Mouse (Mus musculus) forebrain, embryonic 13.5 days (tissue): ENCODE data around the gene Ppp2r5c. TPM values are rescaled to one million over a fixed set of nuclear protein-coding genes. Genes with fewer than 3 reads are reported as not detected.

Source experiments
- ATAC-seq: fragments of 200-750 bp; cut with Nextera tagmentation; 2 replicates; pipeline ENCODE4 v1.8.0; 2017
- H3K27ac ChIP-seq: fragments of 300-500 bp; sonication (generic); 2 replicates; pipeline ENCODE4 v1.5.1; 2015; ENCODE audit warnings: inconsistent platforms, mild to moderate bottlenecking, moderate library complexity
- H3K27me3 ChIP-seq: fragments of 300-500 bp; sonication (generic); 2 replicates; pipeline ENCODE4 v1.6.1; 2015; ENCODE audit warnings: mild to moderate bottlenecking, inconsistent platforms
- H3K36me3 ChIP-seq: fragments of 300-500 bp; sonication (generic); 2 replicates; pipeline ENCODE4 v1.6.1; 2015; ENCODE audit warnings: mild to moderate bottlenecking, inconsistent platforms; ENCODE audit not compliant: poor library complexity, severe bottlenecking
- H3K4me1 ChIP-seq: fragments of 300-500 bp; sonication (generic); 2 replicates; pipeline ENCODE4 v1.6.1; 2015; ENCODE audit warnings: inconsistent platforms
- H3K4me2 ChIP-seq: fragments of 300-500 bp; sonication (generic); 2 replicates; pipeline ENCODE4 v1.6.1; 2015; ENCODE audit warnings: inconsistent platforms, mild to moderate bottlenecking, moderate library complexity
- H3K4me3 ChIP-seq: fragments of 300-500 bp; sonication (generic); 2 replicates; pipeline ENCODE4 v1.5.1; 2015; ENCODE audit warnings: mild to moderate bottlenecking, inconsistent platforms
- H3K9ac ChIP-seq: fragments of 300-500 bp; sonication (generic); 2 replicates; pipeline ENCODE4 v1.6.1; 2015; ENCODE audit warnings: mild to moderate bottlenecking, inconsistent platforms
- H3K9me3 ChIP-seq: fragments of 300-500 bp; sonication (generic); replicated peaks from 2 replicates; pipeline ENCODE4 v1.6.1; 2016; ENCODE audit warnings: inconsistent platforms
- WGBS: fragments of 180-500 bp; shearing (Covaris S2); methylation state at CpG from one replicate; pipeline ENCODE4 v1.1.7; 2015; 5-methylcytosine and 5-hydroxymethylcytosine counted together
- polyA plus RNA-seq: library from polyadenylated mRNA; unstranded; fragments of >200 nt; fragmentation: Nextera tagmentation; extraction: Ambion mirVana; gene quantifications from 2 replicates; pipeline ENCODE4 v1.2.1, GENCODE M21; 2015

Ppp2r5c gene
- polyA plus RNA-seq, 1 experiment from 2014 or later, result 138 TPM

DNA sequence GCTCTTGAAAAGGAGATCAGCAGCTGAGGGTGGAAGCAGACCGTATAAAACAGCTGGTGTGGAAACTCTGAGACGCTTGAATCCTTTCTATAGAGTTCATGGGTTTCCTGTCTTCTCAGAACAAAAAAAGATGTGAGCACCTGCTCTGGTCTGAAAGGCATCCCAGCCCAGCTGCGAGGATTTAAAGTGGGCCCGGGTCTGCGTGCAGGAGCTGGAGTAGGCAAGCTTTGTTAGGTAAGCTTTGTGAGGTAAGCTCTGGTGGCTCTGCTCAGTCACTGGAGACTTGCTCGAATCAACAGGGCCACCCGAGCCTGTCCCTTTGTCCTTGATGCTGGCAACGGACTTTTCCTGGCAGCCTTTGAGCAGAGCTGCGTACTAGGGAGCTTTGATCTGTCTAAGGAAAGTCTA is 31.7 kb downstream of the Ppp2r5c start:
- H3K27ac ChIP-seq, result no peak overlapping the region
- no peak for ATAC-seq
- H3K4me2 ChIP-seq, result no peak overlapping the region
- no peaks in the 10 kb centered on the region for H3K9me3 ChIP-seq
- no peak overlapping the region for H3K4me3 ChIP-seq
- H3K4me1 ChIP-seq, result no peaks in the 10 kb centered on the region
- H3K36me3 ChIP-seq, result peaks cover 19% of the 10 kb centered on the region
- H3K9ac ChIP-seq, result no peak overlapping the region
- 80% methylated on average over 9 of the region's 9 CpGs for WGBS
- H3K27me3 ChIP-seq, result no peaks in the 10 kb centered on the region

DNA sequence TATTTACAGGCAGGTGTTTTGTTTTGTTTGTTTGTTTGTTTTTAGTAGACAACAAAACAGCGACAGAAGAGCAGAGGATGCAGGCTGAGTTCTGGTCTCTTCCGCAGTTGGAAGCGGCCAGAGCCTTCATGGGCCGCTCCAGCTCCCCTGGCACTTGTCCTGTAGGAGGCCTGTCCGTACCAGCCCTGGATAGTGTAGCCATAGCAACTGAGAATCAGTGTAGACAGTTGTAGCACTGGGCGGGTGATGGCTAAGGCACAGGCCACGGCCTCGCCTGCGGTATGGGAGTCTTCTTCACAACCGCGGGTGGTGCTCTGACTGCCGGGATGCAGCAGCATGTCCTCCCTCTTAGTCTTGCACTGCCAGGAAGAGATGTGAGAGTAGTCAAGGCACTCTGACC is 32.3 kb downstream of the Ppp2r5c start:
- no peak for ATAC-seq
- Histone ChIP-seq H3K9me3 (no peaks in the 10 kb centered on the region), H3K27me3 (no peaks in the 10 kb centered on the region), H3K4me2 (no peak overlapping the region), H3K27ac (no peak overlapping the region), H3K4me3 (no peak overlapping the region), H3K9ac (no peak overlapping the region), H3K4me1 (peaks cover 6% of the 10 kb centered on the region; the same call in 1 of the 2 replicates), H3K36me3 (peaks cover 19% of the 10 kb centered on the region)
- WGBS, result 86% methylated on average over 12 of the region's 12 CpGs

DNA sequence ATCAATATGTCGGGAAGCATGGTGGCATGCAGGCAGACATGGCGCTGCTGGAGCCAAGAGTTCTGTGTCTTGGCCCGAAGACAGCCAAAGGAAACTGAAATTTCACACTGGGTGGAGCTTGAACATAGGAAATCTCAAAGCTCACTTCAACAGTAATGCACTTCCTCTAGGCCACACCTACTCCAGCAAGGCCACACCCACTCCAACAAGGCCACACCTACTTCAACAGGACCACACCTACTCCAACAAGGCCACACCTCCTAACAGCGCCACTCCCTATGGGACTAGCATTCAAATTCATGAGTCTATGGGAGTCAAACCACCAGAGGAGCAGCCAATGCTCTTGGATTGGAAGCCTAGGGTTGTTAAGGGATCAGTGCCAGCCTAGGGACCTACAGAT is 33.8 kb downstream of the Ppp2r5c start:
- no peak for ATAC-seq
- Histone ChIP-seq H3K4me2 (no peak overlapping the region), H3K9me3 (no peaks in the 10 kb centered on the region), H3K36me3 (peaks cover 19% of the 10 kb centered on the region), H3K9ac (no peak overlapping the region), H3K27me3 (no peaks in the 10 kb centered on the region), H3K27ac (no peak overlapping the region), H3K4me3 (no peak overlapping the region), H3K4me1 (peaks cover 14% of the 10 kb centered on the region)
- 77% methylated on average over 4 of the region's 4 CpGs for WGBS

DNA sequence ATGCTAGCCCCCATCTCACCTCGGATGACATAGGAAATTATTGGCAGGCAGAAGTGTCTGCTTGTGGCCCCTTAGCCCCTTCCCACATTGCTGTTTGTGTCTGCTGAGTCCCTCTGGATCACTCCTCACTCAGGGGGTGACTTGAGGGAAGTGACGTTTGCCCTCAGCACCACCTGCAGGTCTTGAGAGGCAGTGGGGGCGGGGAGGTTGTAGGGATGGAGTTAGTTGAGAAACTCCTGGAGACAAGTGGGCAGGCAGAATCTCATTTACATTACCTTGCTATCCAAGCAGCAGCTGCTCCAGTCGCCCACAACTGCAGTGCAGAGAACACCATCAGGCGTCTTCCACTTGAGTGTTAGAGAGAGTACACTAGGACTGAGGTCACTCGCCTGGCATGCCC is 36.8 kb downstream of the Ppp2r5c start:
- Histone ChIP-seq H3K4me2 (no peak overlapping the region), H3K36me3 (peaks cover 5% of the 10 kb centered on the region; the same call in 1 of the 2 replicates), H3K27me3 (no peaks in the 10 kb centered on the region), H3K4me1 (peaks cover 39% of the 10 kb centered on the region), H3K4me3 (no peak overlapping the region), H3K27ac (no peak overlapping the region), H3K9me3 (no peaks in the 10 kb centered on the region), H3K9ac (no peak overlapping the region)
- WGBS, result 35% methylated on average over 6 of the region's 6 CpGs
- no peak for ATAC-seq

DNA sequence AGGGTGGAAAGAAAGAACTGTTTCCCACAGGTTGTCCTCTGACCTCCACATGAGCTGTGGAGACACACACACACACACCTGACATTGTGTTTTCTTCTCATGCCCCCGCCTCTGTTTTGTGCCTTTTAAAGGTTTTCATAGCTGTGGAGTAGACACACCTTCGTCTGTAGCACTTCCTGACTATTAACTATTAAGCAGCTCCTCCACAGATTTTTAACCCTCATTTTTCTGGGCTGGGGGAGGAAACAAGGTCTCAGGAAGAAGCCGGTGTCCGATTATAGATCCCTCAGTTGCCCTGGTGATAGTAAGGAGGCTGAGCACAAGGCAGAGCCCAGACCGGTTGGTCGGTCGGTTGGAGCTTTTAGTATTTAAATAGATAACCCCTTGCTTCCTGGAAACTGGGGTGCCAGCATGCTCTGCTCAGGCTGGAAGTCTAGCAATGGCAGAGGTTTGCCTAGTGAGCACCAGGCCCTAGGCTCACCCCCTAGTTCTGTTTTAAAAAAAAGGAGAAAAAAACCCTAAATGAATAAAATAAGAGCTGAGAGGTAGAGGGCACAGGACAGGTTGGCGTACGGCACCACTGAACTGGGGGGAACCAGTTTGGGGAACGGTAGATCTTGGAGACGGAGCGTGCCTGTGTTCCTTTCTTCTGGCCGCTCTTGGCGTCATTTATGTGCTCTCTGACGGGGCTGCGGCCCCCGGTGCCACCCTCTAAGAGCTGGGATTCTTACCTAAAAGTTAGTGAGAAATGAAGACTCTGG is 38.1 kb downstream of the Ppp2r5c start:
- peak; percentile 61 for ATAC-seq
- Histone ChIP-seq H3K4me2 (peak overlapping the region; percentile 90), H3K4me3 (peak overlapping the region; percentile 70), H3K36me3 (peaks cover 14% of the 10 kb centered on the region), H3K9ac (peak overlapping the region; percentile 80), H3K27me3 (no peaks in the 10 kb centered on the region), H3K9me3 (no peaks in the 10 kb centered on the region), H3K27ac (peak overlapping the region; percentile 95), H3K4me1 (peaks cover 41% of the 10 kb centered on the region)
- 3% methylated on average over 17 of the region's 17 CpGs for WGBS

DNA sequence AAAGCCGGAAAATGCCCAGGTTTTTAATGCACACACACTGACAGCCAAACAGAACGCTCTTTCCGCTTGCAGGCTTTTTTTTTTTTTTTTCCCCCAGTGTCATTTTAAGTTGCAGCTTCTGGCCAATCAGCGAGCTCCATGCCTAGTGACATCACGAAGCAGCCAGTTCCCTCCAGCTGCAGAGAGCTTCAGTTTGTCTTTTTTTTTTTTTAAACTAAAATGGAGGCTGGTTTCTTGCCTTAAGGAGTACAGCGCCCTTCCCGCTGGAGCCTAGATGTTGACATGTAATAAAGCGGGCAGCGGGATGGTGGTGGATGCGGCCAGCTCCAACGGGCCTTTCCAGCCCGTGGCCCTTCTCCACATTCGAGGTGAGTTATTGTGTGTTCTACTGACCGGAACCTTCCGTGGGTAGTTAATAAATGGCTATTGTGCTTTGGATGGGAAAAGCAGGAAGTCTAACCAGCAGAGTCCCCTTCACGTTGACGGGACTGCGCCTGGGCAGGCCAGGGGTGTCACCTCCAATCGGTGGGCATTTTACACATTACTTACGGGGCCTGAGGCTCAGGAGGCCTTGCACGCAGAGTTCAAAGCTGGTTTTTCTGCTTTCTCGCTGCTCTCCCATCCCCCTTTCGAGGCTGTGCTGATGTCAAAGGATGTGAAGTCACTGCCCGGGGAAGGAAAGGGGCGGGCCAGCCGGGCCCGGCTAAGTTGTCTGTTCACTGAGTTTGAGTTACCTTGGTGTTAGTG is 38.8 kb downstream of the Ppp2r5c start:
- peak overlapping the region; percentile 70 for H3K4me3 ChIP-seq

DNA sequence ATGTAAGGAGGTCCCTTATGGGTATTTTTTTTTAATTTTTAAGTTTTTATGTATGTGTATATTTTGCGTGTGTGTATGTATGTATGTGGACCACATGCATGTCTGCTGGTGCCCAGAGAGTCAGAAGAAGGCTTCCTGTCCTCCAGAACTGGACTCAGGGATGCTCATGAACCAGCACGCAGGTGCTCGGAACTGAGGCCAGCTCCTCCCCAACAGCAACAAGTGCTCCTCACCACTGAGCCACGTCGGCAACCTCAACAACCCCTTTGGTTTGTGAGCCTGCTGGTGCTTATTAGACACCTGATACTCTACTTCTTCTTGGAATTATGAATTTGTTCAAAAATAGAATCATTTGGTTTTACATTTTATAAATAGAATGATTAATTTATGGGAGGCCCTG is 39.9 kb downstream of the Ppp2r5c start:
- H3K9me3 ChIP-seq, result no peaks in the 10 kb centered on the region
- peak overlapping the region; percentile 70 for H3K4me3 ChIP-seq
- peak overlapping the region; percentile 80 for H3K9ac ChIP-seq
- WGBS, result 83% methylated on average over 5 of the region's 5 CpGs
- no peaks in the 10 kb centered on the region for H3K27me3 ChIP-seq
- no peak for ATAC-seq
- no peak overlapping the region for H3K27ac ChIP-seq
- peaks cover 21% of the 10 kb centered on the region; the same call in 1 of the 2 replicates for H3K36me3 ChIP-seq
- peaks cover 41% of the 10 kb centered on the region for H3K4me1 ChIP-seq
- H3K4me2 ChIP-seq, result peak overlapping the region; percentile 90

More for the DNA sequence above, 38.8 kb downstream of the Ppp2r5c start:
- Histone ChIP-seq H3K9me3 (no peaks in the 10 kb centered on the region), H3K9ac (peak overlapping the region; percentile 80), H3K27me3 (no peaks in the 10 kb centered on the region), H3K4me2 (peak overlapping the region; percentile 90), H3K4me1 (peaks cover 41% of the 10 kb centered on the region), H3K27ac (peak overlapping the region; percentile 95), H3K36me3 (peaks cover 21% of the 10 kb centered on the region; the same call in 1 of the 2 replicates)
- WGBS, result under 1% methylated on average over 27 of the region's 27 CpGs
- peak; percentile 89 for ATAC-seq

DNA sequence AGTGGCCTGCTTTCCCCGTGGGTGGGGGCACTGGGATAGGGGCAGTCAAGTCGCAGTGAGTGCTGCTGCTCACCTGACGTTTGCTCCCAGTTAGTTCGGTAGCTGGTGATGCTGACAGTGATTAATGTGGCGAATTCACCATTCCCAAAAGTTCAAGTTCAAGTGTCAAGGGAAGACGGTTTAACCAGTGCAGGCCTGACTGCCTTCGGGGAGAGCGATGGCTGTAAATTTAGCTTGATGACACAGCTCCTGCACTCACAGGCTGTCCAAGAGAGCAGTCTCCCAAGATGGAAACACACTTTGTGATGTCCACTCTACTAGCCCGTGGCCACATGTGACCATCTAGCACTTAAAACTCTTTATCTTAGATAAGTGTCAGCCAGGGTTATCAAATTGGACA is 41.1 kb downstream of the Ppp2r5c start:
- peak overlapping the region; percentile 10 for H3K4me2 ChIP-seq
- peak overlapping the region; percentile 80; the same call in 1 of the 2 replicates for H3K9ac ChIP-seq
- no peak overlapping the region for H3K4me3 ChIP-seq
- peaks cover 18% of the 10 kb centered on the region; the same call in 1 of the 2 replicates for H3K36me3 ChIP-seq
- H3K4me1 ChIP-seq, result peaks cover 41% of the 10 kb centered on the region
- ATAC-seq, result no peak
- H3K27me3 ChIP-seq, result no peaks in the 10 kb centered on the region
- WGBS, result 82% methylated on average over 9 of the region's 9 CpGs
- H3K27ac ChIP-seq, result no peak overlapping the region; the same call in 1 of the 2 replicates
- no peaks in the 10 kb centered on the region for H3K9me3 ChIP-seq

DNA sequence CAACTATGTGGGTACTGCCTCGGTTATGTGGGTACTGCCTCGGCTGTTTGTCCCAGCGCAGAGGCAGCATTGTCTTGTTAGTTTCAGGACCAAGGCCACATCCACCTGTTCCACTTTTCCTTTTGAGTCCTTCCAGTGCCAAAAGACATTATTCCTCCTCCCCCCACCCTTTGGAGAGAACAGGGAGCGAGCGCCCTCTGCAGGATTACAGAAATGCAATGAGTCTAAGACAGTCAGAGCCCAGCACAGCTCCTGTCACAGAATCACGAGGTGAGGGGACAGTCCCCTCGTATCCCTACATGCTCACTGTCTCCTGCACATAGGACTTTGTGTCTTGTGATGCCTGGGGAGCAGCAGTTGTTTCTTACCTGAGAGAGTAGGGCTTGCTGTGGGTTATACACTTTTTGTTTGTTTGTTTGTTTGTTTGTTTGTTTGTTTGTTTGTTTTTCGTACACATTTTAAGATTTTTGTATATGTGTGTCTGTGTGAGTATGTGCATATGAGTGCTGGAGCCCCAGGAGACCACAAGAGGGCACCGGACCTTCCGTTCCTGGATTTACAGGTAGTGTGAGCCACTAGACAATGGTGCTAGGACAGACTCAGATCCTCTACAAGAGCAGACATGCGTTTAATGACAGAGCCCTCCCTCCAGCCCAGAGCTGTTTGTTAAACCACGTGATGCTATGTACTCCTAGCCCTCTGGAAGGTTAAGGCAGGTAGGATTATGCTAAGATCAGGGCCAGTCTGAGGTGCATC is 43.2 kb downstream of the Ppp2r5c start:
- 93% methylated on average over 12 of the region's 12 CpGs for WGBS
- Histone ChIP-seq H3K9me3 (no peaks in the 10 kb centered on the region), H3K4me2 (no peak overlapping the region), H3K27ac (no peak overlapping the region), H3K4me1 (peaks cover 28% of the 10 kb centered on the region), H3K9ac (no peak overlapping the region), H3K4me3 (no peak overlapping the region), H3K36me3 (peaks cover 17% of the 10 kb centered on the region; the same call in 1 of the 2 replicates), H3K27me3 (no peaks in the 10 kb centered on the region)
- ATAC-seq, result no peak

DNA sequence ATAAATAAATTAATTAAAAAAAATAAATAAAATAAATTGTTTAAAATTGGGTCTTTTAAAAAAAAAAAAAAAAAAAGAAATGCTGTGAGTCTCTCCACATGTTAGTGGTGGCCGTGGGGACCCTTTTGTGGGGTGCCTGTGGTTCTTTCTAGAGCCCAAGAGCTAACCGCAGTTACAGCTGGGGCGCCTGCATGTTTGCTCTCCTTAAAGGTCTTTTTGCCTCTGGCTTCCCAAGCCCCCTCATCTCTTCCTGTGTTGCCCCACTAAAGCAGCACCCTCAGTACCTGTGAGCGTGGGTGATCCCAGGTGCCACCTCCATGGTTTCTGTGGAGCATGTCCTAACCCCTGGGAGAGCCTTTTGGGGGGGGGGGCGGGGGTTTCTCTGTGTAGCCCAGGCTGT is 45.5 kb downstream of the Ppp2r5c start:
- Histone ChIP-seq H3K27ac (no peak overlapping the region), H3K4me2 (no peak overlapping the region), H3K9ac (no peak overlapping the region), H3K36me3 (peaks cover 17% of the 10 kb centered on the region; the same call in 1 of the 2 replicates), H3K27me3 (no peaks in the 10 kb centered on the region), H3K4me3 (no peak overlapping the region), H3K9me3 (no peaks in the 10 kb centered on the region), H3K4me1 (peaks cover 16% of the 10 kb centered on the region)
- 93% methylated on average over 5 of the region's 5 CpGs for WGBS
- no peak for ATAC-seq

DNA sequence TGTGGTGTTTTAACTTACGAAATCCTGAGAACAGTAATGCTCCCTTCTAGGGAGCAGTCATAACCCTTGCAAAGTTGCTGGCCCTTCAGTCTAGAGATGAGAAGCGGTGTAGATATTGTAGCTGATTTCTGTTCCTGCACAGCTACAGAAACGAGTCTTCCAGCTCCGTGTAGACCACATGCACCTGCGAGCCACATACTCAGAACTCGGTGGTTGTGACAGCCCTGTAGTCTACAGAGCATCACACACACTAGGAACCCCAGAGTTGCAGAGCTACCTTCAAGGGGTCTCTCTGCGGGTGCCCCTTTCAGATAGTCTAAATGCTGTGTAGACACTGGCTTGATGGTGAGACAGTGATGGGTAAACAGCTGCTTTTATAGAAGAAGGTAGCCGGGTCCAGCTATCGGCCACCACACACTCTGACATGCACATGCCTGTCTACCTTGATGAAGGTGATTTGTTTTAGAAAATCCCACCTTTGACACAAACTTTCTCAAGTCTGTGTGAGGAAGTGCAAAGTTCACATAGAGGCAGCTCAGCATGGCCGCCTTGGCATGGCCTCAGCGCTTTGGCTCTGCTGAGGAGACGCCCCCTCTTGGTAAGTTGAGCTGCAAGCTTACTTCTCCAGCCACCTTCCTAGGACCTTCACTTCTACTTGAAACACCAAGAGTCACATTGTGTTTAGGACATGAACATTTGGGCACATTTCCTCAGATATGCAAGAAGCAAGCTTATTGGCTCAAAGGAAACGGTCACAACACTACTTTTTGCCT is 46.9 kb downstream of the Ppp2r5c start:
- no peak overlapping the region for H3K27ac ChIP-seq
- H3K4me2 ChIP-seq, result no peak overlapping the region
- no peak overlapping the region for H3K4me3 ChIP-seq
- H3K36me3 ChIP-seq, result peaks cover 17% of the 10 kb centered on the region; the same call in 1 of the 2 replicates
- no peaks in the 10 kb centered on the region for H3K9me3 ChIP-seq
- 98% methylated on average over 13 of the region's 13 CpGs for WGBS
- H3K27me3 ChIP-seq, result no peaks in the 10 kb centered on the region
- no peak for ATAC-seq
- no peak overlapping the region for H3K9ac ChIP-seq
- peaks cover 14% of the 10 kb centered on the region for H3K4me1 ChIP-seq
